Mouse (Mus musculus): Measurements from ENCODE around the gene Tmem200b. TPM values are rescaled to one million over a fixed set of nuclear protein-coding genes. Genes with fewer than 3 reads are reported as not detected.

Gene Tmem200b
- polyA plus RNA-seq, 1 experiment from 2014 or later: 1.3 TPM

- 49% methylated on average over 5 of the region's 5 CpGs for WGBS
- Histone ChIP-seq H3K9ac (replicated peaks; ENCODE audit: low read depth) (no peak overlapping the region), H3K27me3 (replicated peaks; ENCODE audit: insufficient read depth, low read length) (no peaks in the 10 kb centered on the region), H3K27ac (ENCODE audit: low read length) (no peak overlapping the region), H3K4me2 (replicated peaks; ENCODE audit: low read depth, low read length) (no peak overlapping the region), H3K9me3 (ENCODE audit: low read length) (no peaks in the 10 kb centered on the region), H3K36me3 (ENCODE audit: insufficient read depth, low read length) (no peaks in the 10 kb centered on the region), H3K4me1 (ENCODE audit: insufficient read depth, low read depth, low read length) (no peaks in the 10 kb centered on the region), H3K4me3 (ENCODE audit: low read depth, low read length) (no peak overlapping the region)
- TF ChIP-seq CTCF (IDR thresholded peaks at IDR 0.05): no peak
- no peak for TF ChIP-seq EP300 (IDR thresholded peaks at IDR 0.05)
- no peak for DNase-seq (ENCODE audit: low spot score)
- no peak for ATAC-seq
Measured at GRCm38 (mm10) chr4:131949903-131950302, 28.3 kb downstream of the Tmem200b start.

- H3K36me3 ChIP-seq (ENCODE audit: insufficient read depth, low read length): no peaks in the 10 kb centered on the region
- no peak overlapping the region for H3K9ac ChIP-seq (replicated peaks; ENCODE audit: low read depth)
- no peak overlapping the region for H3K4me3 ChIP-seq (ENCODE audit: low read depth, low read length)
- WGBS: 78% methylated on average over 8 of the region's 8 CpGs
- no peaks in the 10 kb centered on the region for H3K9me3 ChIP-seq (ENCODE audit: low read length)
- DNase-seq (ENCODE audit: low spot score) (no peak), ATAC-seq (no peak)
- no peaks in the 10 kb centered on the region for H3K4me1 ChIP-seq (ENCODE audit: insufficient read depth, low read depth, low read length)
- H3K27ac ChIP-seq (ENCODE audit: low read length): no peak overlapping the region
- no peak overlapping the region for H3K4me2 ChIP-seq (replicated peaks; ENCODE audit: low read depth, low read length)
- no peak for TF ChIP-seq CTCF (IDR thresholded peaks at IDR 0.05)
- no peak for TF ChIP-seq EP300 (IDR thresholded peaks at IDR 0.05)
- H3K27me3 ChIP-seq (replicated peaks; ENCODE audit: insufficient read depth, low read length): no peaks in the 10 kb centered on the region
Measured at GRCm38 (mm10) chr4:131950657-131951056, 29.1 kb downstream of the Tmem200b start.

- 64% methylated on average over 3 of the region's 3 CpGs for WGBS
- H3K4me3 ChIP-seq (ENCODE audit: low read depth, low read length): no peak overlapping the region
Measured at GRCm38 (mm10) chr4:131957161-131957560, 35.6 kb downstream of the Tmem200b start.

GRCm38 (mm10) chr4:131968873-131969272, 47.3 kb downstream of the Tmem200b start:
- Histone ChIP-seq H3K27me3 (replicated peaks; ENCODE audit: insufficient read depth, low read length) (no peaks in the 10 kb centered on the region), H3K9ac (replicated peaks; ENCODE audit: low read depth) (no peak overlapping the region), H3K4me1 (ENCODE audit: insufficient read depth, low read depth, low read length) (no peaks in the 10 kb centered on the region), H3K27ac (ENCODE audit: low read length) (no peak overlapping the region), H3K4me3 (ENCODE audit: low read depth, low read length) (no peak overlapping the region), H3K36me3 (ENCODE audit: insufficient read depth, low read length) (peaks cover 11% of the 10 kb centered on the region; the same call in 1 of the 2 replicates), H3K4me2 (replicated peaks; ENCODE audit: low read depth, low read length) (no peak overlapping the region), H3K9me3 (ENCODE audit: low read length) (no peaks in the 10 kb centered on the region)
- TF ChIP-seq CTCF (IDR thresholded peaks at IDR 0.05): peak; percentile 65
- no peak for TF ChIP-seq EP300 (IDR thresholded peaks at IDR 0.05)
- peak; percentile 41; the same call in 1 of the 2 replicates for ATAC-seq
- 87% methylated on average over 2 of the region's 2 CpGs for WGBS
- peak; percentile 62 for DNase-seq (ENCODE audit: low spot score)

More at GRCm38 (mm10) chr4:131957161-131957560, 35.6 kb downstream of the Tmem200b start:
- Histone ChIP-seq H3K27ac (ENCODE audit: low read length) (peak overlapping the region; percentile 6; the same call in 1 of the 2 replicates), H3K27me3 (replicated peaks; ENCODE audit: insufficient read depth, low read length) (no peaks in the 10 kb centered on the region), H3K36me3 (ENCODE audit: insufficient read depth, low read length) (no peaks in the 10 kb centered on the region), H3K9me3 (ENCODE audit: low read length) (no peaks in the 10 kb centered on the region), H3K9ac (replicated peaks; ENCODE audit: low read depth) (no peak overlapping the region), H3K4me2 (replicated peaks; ENCODE audit: low read depth, low read length) (no peak overlapping the region), H3K4me1 (ENCODE audit: insufficient read depth, low read depth, low read length) (no peaks in the 10 kb centered on the region)
- TF ChIP-seq EP300 (IDR thresholded peaks at IDR 0.05) (peak; percentile 47; the same call in 1 of the 2 replicates), CTCF (IDR thresholded peaks at IDR 0.05) (no peak)
- peak; percentile 25 for ATAC-seq
- peak; percentile 66 for DNase-seq (ENCODE audit: low spot score)

- TF ChIP-seq EP300 (IDR thresholded peaks at IDR 0.05) (no peak; the same call in 1 of the 2 replicates), CTCF (IDR thresholded peaks at IDR 0.05) (no peak)
- Histone ChIP-seq H3K4me3 (ENCODE audit: low read depth, low read length) (no peak overlapping the region), H3K9ac (replicated peaks; ENCODE audit: low read depth) (no peak overlapping the region), H3K27ac (ENCODE audit: low read length) (no peak overlapping the region), H3K4me2 (replicated peaks; ENCODE audit: low read depth, low read length) (no peak overlapping the region), H3K27me3 (replicated peaks; ENCODE audit: insufficient read depth, low read length) (no peaks in the 10 kb centered on the region), H3K36me3 (ENCODE audit: insufficient read depth, low read length) (peaks cover 7% of the 10 kb centered on the region; the same call in 1 of the 2 replicates), H3K4me1 (ENCODE audit: insufficient read depth, low read depth, low read length) (no peaks in the 10 kb centered on the region), H3K9me3 (ENCODE audit: low read length) (no peaks in the 10 kb centered on the region)
- DNase-seq (ENCODE audit: low spot score): peak; percentile 25
- WGBS: 72% methylated on average over 7 of the region's 7 CpGs
- peak; percentile 21; the same call in 1 of the 2 replicates for ATAC-seq
Measured at GRCm38 (mm10) chr4:131970244-131970853, 48.8 kb downstream of the Tmem200b start.

Other genes starting within 250 kb of the Tmem200b start
- 8.5 and 9.3 TPM in 2 replicates for gene Ptpru, start 83.5 kb upstream of the Tmem200b start, polyA plus RNA-seq (2015; fragmentation: Nextera tagmentation; extraction: Ambion mirVana)
- gene Mecr, start 78.3 kb upstream of the Tmem200b start, polyA plus RNA-seq (2015; fragmentation: Nextera tagmentation; extraction: Ambion mirVana): 20.6 and 21.2 TPM in 2 replicates
- gene Srsf4, start 48.2 kb upstream of the Tmem200b start, polyA plus RNA-seq (2015; fragmentation: Nextera tagmentation; extraction: Ambion mirVana): 62.6 TPM in 2 replicates
- gene Gm10300, start 152.9 kb downstream of the Tmem200b start, polyA plus RNA-seq (2015; fragmentation: Nextera tagmentation; extraction: Ambion mirVana): 0.15 and 0.18 TPM in 2 replicates
- 29.9 and 32.5 TPM in 2 replicates for gene Epb41, start 153.6 kb downstream of the Tmem200b start, polyA plus RNA-seq (2015; fragmentation: Nextera tagmentation; extraction: Ambion mirVana)
- not detected in 2 replicates for gene Oprd1, start 222.7 kb downstream of the Tmem200b start, polyA plus RNA-seq (2015; fragmentation: Nextera tagmentation; extraction: Ambion mirVana)

Data from lung, postnatal 0 days (tissue).